Mouse (Mus musculus): ENCODE data around the gene Cct5. TPM values are rescaled to one million over a fixed set of nuclear protein-coding genes. Genes with fewer than 3 reads are reported as not detected.
"Not testable (repeated sequence)": the region's sequence is repeated elsewhere in the genome, so short reads cannot be mapped to it uniquely, and the experiment has no call there.

The Cct5 gene
- polyA plus RNA-seq, 1 experiment from 2014 or later: 473 TPM

DNA sequence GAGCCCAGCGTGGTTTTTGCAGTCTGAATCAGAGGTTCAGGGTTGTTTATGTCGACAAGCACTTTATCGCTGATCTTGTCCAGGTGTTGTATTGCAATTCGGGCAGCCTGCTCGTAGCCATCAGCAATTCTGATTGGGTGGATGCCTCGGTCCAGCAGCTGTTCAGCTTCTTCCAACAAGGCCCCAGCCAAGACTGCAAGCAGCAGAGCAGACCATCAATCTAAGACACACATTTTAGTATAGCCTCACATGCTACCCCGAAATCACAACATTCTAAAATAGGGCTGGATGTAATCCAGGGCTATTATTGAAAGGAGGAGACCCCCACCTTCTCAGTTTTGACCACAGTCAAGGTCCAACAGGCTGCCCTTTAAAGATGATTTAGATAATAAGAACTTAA lies 6.0 kb downstream of the Cct5 start:
- Histone ChIP-seq H3K9ac (replicated peaks) (no peak overlapping the region), H3K27me3 (replicated peaks) (no peaks in the 10 kb centered on the region), H3K4me2 (no peak overlapping the region), H3K27ac (replicated peaks) (no peak overlapping the region), H3K9me3 (replicated peaks) (no peaks in the 10 kb centered on the region), H3K36me3 (peaks cover 65% of the 10 kb centered on the region), H3K4me1 (peaks cover 26% of the 10 kb centered on the region), H3K4me3 (replicated peaks) (no peak overlapping the region)
- no peak for ATAC-seq (ENCODE audit: low FRiP score)
- 88% methylated on average over 7 of the region's 7 CpGs for WGBS

DNA sequence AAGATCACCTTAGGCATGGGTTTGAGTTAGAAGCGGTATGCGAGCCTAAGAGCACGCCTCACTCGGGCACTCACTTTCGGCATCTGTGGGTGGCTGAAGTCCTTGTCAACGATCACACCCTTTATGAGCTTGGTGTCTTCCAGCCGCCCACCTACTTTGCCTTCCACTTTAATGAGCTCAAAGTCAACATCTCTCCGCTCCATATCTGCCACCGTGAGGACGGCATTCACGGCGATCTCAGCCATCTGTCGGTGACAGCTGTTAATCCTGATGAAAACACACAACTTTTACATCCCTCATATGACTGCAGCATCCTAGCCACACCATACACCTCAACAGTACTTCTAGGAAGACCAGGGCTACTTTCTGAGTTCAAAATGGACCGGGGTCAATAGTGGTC lies 7.3 kb downstream of the Cct5 start:
- Histone ChIP-seq H3K9ac (replicated peaks) (no peak overlapping the region), H3K27ac (replicated peaks) (no peak overlapping the region), H3K4me2 (no peak overlapping the region), H3K9me3 (replicated peaks) (no peaks in the 10 kb centered on the region), H3K27me3 (replicated peaks) (no peaks in the 10 kb centered on the region), H3K36me3 (peaks cover 79% of the 10 kb centered on the region), H3K4me3 (replicated peaks) (no peak overlapping the region), H3K4me1 (peaks cover 12% of the 10 kb centered on the region)
- ATAC-seq (ENCODE audit: low FRiP score): no peak
- 91% methylated on average over 14 of the region's 14 CpGs for WGBS

DNA sequence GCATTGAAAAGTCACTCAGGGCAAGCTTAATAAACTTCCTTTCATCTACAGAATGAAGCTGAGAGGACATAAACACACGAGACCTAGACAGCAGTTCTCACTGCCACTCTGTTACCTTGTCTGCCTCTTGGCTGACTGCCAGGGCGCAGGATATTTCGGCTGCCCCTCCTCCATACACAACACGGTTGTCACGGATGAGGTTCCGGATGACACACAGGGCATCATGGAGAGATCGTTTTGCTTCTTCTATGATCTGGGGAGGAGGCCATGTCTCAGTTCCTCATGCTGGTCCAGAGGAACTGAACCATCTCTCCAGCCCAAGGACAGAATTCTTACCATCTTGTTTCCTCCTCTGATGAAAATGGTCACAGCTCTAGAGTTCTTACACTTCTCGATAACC lies 9.1 kb downstream of the Cct5 start:
- Histone ChIP-seq H3K36me3 (peaks cover 82% of the 10 kb centered on the region), H3K9ac (replicated peaks) (no peak overlapping the region), H3K4me1 (peaks cover 4% of the 10 kb centered on the region; the same call in 1 of the 2 replicates), H3K9me3 (replicated peaks) (no peaks in the 10 kb centered on the region), H3K27me3 (replicated peaks) (no peaks in the 10 kb centered on the region), H3K4me2 (no peak overlapping the region), H3K27ac (replicated peaks) (no peak overlapping the region), H3K4me3 (replicated peaks) (no peak overlapping the region)
- no peak for ATAC-seq (ENCODE audit: low FRiP score)
- 91% methylated on average over 8 of the region's 8 CpGs for WGBS

DNA sequence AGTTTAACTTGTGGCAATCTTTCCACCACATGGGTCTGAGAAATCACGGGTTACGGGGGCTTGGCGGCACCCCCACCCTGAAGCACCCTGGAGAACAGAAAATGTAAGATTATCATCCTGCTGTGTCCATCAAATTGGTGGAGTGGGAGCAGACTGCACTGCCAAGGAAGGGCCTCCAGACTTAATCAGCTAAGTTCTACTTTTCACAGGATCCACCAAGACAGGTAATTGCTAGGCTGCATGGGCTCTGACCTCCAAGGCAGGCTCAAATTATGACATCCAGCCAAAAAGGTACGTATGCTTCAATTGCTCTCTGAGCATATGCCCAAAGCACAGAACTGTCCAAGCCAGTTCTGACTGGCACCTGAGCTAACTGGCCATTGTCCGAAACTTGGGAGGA lies 11.4 kb downstream of the Cct5 start:
- Histone ChIP-seq H3K27ac (replicated peaks) (no peak overlapping the region), H3K9ac (replicated peaks) (no peak overlapping the region), H3K4me3 (replicated peaks) (no peak overlapping the region), H3K36me3 (peaks cover 64% of the 10 kb centered on the region), H3K4me1 (no peaks in the 10 kb centered on the region), H3K9me3 (replicated peaks) (no peaks in the 10 kb centered on the region), H3K4me2 (no peak overlapping the region), H3K27me3 (replicated peaks) (no peaks in the 10 kb centered on the region)
- 94% methylated on average over 5 of the region's 5 CpGs for WGBS
- ATAC-seq (ENCODE audit: low FRiP score): no peak

DNA sequence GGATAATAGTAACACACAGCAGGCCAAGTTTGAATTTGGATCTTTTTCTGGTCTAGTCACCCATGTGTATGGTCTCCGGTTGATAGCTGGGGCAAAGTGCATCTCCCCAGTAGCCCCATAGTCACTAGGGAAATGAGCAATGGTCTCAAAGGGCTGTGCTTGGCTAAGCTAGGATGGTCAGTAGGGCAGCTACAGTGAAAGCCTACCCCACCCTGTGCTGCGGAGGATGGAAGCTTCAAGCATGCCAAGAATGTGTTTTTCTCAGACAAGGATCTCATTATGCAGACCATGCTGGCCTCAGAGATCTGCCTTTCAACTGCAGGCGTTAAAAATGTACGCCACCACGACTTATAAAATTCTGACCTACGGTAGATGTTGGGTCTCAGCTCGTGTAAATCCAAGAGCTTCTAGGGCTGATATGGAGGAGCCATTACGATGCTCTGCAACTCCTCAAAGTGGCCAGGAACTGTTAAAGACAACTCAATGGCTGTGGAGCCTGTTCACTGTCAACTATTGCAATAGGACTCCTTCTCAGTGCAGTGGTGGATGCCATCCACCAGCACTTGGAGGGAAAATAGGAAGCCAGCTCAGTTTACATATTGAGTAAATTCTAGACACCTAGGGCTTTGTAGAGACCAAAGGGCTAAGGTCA lies 12.5 kb downstream of the Cct5 start:
- Histone ChIP-seq H3K4me2 (no peak overlapping the region), H3K27ac (replicated peaks) (no peak overlapping the region), H3K36me3 (peaks cover 53% of the 10 kb centered on the region), H3K9me3 (replicated peaks) (no peaks in the 10 kb centered on the region), H3K4me3 (replicated peaks) (no peak overlapping the region), H3K27me3 (replicated peaks) (no peaks in the 10 kb centered on the region), H3K9ac (replicated peaks) (no peak overlapping the region), H3K4me1 (no peaks in the 10 kb centered on the region)
- no peak for ATAC-seq (ENCODE audit: low FRiP score)
- 76% methylated on average over 8 of the region's 8 CpGs for WGBS

DNA sequence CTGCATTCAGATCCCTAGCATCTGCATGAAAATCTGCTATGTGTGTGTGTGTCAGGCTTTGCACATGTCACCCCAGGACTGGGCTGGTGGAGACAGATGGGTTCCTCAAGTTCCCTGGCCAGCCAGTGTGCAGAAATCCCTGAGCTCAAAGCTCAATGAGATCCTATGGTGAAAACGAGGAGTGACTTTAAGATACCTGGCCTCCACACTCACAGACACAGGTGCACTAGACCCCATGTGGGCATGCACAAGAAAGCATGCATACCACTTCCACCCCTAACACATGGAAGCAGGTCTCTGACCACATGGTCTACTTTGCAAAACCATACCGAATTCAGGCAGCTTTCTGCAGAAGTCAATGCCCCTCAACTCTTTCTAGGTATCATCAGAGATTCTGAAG lies 13.8 kb downstream of the Cct5 start:
- 80% methylated on average over 2 of the region's 2 CpGs for WGBS
- no peak for ATAC-seq (ENCODE audit: low FRiP score)
- Histone ChIP-seq H3K27ac (replicated peaks) (no peak overlapping the region), H3K9me3 (replicated peaks) (no peaks in the 10 kb centered on the region), H3K9ac (replicated peaks) (no peak overlapping the region), H3K4me1 (no peaks in the 10 kb centered on the region), H3K36me3 (peaks cover 40% of the 10 kb centered on the region), H3K4me3 (replicated peaks) (no peak overlapping the region), H3K27me3 (replicated peaks) (no peaks in the 10 kb centered on the region), H3K4me2 (no peak overlapping the region)

DNA sequence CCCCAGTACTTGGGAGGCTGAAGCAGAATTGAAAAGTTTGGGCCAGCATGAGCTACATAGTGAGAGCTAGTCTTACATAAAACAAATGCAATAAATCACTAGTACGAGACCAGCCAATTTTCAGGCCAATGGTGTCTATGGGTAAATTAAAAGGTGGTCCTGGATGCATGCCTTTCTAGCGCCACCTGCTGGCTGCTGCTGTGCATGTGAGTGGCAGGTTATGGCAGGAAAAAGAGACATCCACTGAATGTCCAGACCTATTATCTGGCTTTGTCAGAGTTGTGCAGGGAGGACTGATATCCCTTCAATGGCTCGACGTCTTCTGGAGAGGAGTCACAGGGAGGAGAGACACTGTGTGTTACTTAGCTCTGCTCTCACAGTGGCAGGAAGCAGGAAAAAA lies 15.1 kb downstream of the Cct5 start:
- Histone ChIP-seq H3K9me3 (replicated peaks) (no peaks in the 10 kb centered on the region), H3K36me3 (peaks cover 27% of the 10 kb centered on the region), H3K9ac (replicated peaks) (no peak overlapping the region), H3K4me1 (no peaks in the 10 kb centered on the region), H3K4me3 (replicated peaks) (no peak overlapping the region), H3K4me2 (no peak overlapping the region), H3K27me3 (replicated peaks) (no peaks in the 10 kb centered on the region), H3K27ac (replicated peaks) (no peak overlapping the region)
- ATAC-seq (ENCODE audit: low FRiP score): peak; percentile 65; the same call in 1 of the 2 replicates
- 3% methylated on average over 4 of the region's 4 CpGs for WGBS

DNA sequence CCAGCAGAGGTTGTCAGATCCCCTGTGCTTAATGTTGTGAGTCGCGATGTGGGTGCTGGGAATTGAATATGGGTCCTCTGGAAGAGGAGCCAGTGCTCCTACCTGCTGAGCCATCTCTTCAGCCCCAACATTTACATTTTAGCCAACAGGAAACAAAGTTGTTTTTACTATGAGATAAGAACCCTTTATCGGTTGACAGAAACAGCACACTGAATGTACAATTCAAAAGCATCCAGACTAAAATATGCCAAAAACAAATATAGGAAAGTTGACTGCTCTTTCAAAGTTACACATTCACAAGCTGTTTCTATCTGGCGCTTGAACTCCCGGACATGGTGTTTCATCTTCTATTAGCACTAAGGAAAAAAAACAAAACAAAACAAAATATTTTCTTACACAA lies 15.5 kb downstream of the Cct5 start:
- no peak for ATAC-seq (ENCODE audit: low FRiP score)
- no peak overlapping the region for H3K27ac ChIP-seq (replicated peaks)
- H3K9ac ChIP-seq (replicated peaks): no peak overlapping the region
- peaks cover 23% of the 10 kb centered on the region for H3K36me3 ChIP-seq
- H3K4me2 ChIP-seq: no peak overlapping the region
- H3K4me1 ChIP-seq: no peaks in the 10 kb centered on the region
- no peaks in the 10 kb centered on the region for H3K9me3 ChIP-seq (replicated peaks)
- WGBS: 86% methylated on average over 5 of the region's 5 CpGs
- H3K27me3 ChIP-seq (replicated peaks): no peaks in the 10 kb centered on the region
- H3K4me3 ChIP-seq (replicated peaks): no peak overlapping the region

DNA sequence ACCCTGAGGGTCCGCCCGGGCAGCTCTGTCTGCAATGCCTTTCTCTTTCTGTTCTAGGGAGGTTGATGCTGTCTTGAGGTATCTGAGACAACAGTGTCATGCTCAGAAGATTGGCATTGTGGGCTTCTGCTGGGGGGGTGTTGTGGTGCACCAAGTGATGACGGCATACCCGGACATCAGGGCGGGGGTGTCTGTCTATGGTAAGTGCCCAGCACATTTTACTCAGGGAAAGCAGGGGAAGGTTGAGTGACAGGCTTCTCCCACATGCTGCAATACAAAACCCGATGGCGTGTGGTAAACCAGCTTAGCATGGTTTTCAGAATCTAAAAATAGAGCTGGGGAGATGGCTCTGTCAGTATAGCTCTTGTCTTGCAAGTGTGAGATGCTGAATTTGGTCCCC lies 16.4 kb downstream of the Cct5 start:
- no peak overlapping the region for H3K4me3 ChIP-seq (replicated peaks)
- H3K4me2 ChIP-seq: no peak overlapping the region
- H3K27ac ChIP-seq (replicated peaks): no peak overlapping the region
- H3K36me3 ChIP-seq: peaks cover 14% of the 10 kb centered on the region
- no peak overlapping the region for H3K9ac ChIP-seq (replicated peaks)
- no peak for ATAC-seq (ENCODE audit: low FRiP score)
- H3K27me3 ChIP-seq (replicated peaks): no peaks in the 10 kb centered on the region
- 88% methylated on average over 7 of the region's 7 CpGs for WGBS
- no peaks in the 10 kb centered on the region for H3K9me3 ChIP-seq (replicated peaks)
- H3K4me1 ChIP-seq: no peaks in the 10 kb centered on the region

DNA sequence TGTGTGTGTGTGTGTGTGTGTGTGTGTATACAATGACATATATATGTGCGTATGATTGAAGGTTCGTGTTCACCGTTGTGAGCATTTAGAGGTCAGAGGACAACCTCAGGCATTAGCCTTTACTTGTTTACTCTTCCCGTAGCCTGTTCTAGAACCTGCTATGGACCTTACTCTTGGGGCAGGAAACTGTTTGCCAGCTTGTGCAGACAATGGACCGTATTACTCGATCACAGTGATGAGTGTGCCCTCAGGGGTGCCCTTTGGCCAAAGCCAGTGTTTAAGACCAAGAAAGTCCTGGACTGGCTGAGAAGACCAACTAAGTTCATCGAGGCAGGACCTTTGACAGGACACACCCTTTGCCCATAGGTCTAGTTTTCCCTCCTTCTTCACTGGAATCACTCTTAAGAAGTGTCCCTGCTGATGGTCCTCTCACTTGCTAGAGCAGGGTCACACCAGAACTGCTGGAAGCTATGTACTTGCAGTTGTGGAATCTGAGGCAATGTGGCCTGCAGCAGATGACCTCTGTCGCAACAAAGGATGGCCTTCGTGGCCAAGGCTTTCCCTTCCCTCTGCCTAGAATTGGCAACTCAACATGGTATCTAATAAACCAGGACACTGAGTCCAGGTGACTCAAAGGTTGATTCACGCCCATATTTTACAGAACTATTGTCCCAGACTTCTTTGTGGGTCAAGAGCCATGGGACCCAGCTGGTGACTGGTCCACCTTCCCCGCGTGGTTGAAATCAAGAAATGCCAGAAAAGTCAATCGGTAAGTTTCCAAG lies 18.1 kb downstream of the Cct5 start:
- Histone ChIP-seq H3K9me3 (replicated peaks) (no peaks in the 10 kb centered on the region), H3K9ac (replicated peaks) (no peak overlapping the region), H3K4me1 (no peaks in the 10 kb centered on the region), H3K27me3 (replicated peaks) (no peaks in the 10 kb centered on the region), H3K27ac (replicated peaks) (no peak overlapping the region), H3K36me3 (no peaks in the 10 kb centered on the region), H3K4me2 (no peak overlapping the region), H3K4me3 (replicated peaks) (no peak overlapping the region)
- WGBS: 95% methylated on average over 13 of the region's 13 CpGs
- ATAC-seq (ENCODE audit: low FRiP score): no peak

DNA sequence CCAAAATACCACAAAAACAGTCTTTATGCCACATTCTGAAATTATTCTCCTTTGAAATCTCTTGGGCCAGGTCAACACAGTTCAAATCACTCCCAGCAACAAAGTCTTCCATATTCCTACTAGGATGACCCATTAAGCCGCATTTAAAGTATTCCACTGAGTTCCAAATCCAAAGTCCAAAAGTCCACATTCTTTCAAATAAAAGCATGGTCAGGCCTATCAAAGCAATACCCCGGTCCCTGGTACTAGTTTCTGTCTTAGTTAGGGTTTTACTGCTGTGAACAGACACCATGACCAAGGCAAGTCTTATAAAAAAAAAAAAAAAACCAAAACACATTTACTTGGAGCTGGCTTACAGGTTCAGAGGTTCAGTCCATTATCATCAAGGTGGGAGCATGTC lies 20.5 kb downstream of the Cct5 start:
- H3K9ac ChIP-seq (replicated peaks); H3K9me3 ChIP-seq (replicated peaks); H3K27me3 ChIP-seq (replicated peaks); H3K4me3 ChIP-seq (replicated peaks); H3K4me2 ChIP-seq; H3K4me1 ChIP-seq; ATAC-seq (ENCODE audit: low FRiP score); H3K36me3 ChIP-seq; H3K27ac ChIP-seq (replicated peaks): not testable (repeated sequence)
- 98% methylated on average over 2 of the region's 2 CpGs for WGBS

DNA sequence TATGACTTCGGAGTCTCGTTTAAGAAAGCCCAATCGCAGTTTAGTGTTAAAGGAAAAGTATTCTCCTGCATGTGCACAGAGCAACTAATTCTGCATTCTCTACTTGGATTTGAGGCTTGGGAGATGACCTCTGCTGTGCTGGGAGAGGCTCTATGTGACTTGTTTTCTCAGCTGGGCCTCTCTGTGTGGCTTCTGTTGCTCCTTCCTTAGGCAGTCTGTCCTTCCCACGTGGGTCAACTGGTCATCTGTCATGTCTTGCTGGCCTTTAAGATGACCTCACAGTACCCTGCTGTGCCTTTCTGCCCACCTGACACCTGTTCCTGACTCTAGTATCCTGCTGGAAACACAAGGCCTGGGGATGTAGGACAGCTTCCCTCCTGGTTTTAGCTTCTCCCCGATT lies 25.5 kb downstream of the Cct5 start:
- Histone ChIP-seq H3K4me2 (no peak overlapping the region), H3K4me1 (no peaks in the 10 kb centered on the region), H3K9ac (replicated peaks) (no peak overlapping the region), H3K9me3 (replicated peaks) (no peaks in the 10 kb centered on the region), H3K27me3 (replicated peaks) (no peaks in the 10 kb centered on the region), H3K27ac (replicated peaks) (no peak overlapping the region), H3K4me3 (replicated peaks) (no peak overlapping the region), H3K36me3 (no peaks in the 10 kb centered on the region)
- WGBS: 75% methylated on average over 5 of the region's 5 CpGs
- ATAC-seq (ENCODE audit: low FRiP score): no peak
